Mouse (Mus musculus) liver, embryonic 16.5 days (tissue): ENCODE data around the gene Ppef2. TPM values are rescaled to one million over a fixed set of nuclear protein-coding genes. Genes with fewer than 3 reads are reported as not detected.
"Not testable (repeated sequence)": the region's sequence is repeated elsewhere in the genome, so short reads cannot be mapped to it uniquely, and the experiment has no call there.

Experiments used
- ATAC-seq: fragments of 200-750 bp; cut with Nextera tagmentation; 2 replicates; pipeline ENCODE4 v1.8.0; 2017; ENCODE audit warnings: low read depth, mild to moderate bottlenecking, moderate number of reproducible peaks, moderate library complexity
- H3K27ac ChIP-seq: fragments of 300-500 bp; sonication (generic); 2 replicates; pipeline ENCODE4 v1.5.1; 2014; ENCODE audit warnings: mild to moderate bottlenecking, low read length
- H3K27me3 ChIP-seq: fragments of 300-500 bp; sonication (generic); 2 replicates; pipeline ENCODE4 v1.6.1; 2014; ENCODE audit warnings: low read depth, low read length, mixed read lengths; ENCODE audit not compliant: control insufficient read depth, insufficient read depth
- H3K36me3 ChIP-seq: fragments of 300-500 bp; sonication (generic); 2 replicates; pipeline ENCODE4 v1.6.1; 2014; ENCODE audit warnings: mild to moderate bottlenecking; ENCODE audit not compliant: control insufficient read depth, insufficient read depth
- H3K4me1 ChIP-seq: fragments of 300-500 bp; sonication (generic); 2 replicates; pipeline ENCODE4 v1.6.1; 2014; ENCODE audit warnings: low read depth, low read length, mixed read lengths; ENCODE audit not compliant: control insufficient read depth
- H3K4me2 ChIP-seq: fragments of 300-500 bp; sonication (generic); 2 replicates; pipeline ENCODE4 v1.6.1; 2014; ENCODE audit warnings: low read depth, low read length, mixed read lengths
- H3K4me3 ChIP-seq: fragments of 300-500 bp; sonication (generic); 2 replicates; pipeline ENCODE4 v1.5.1; 2014; ENCODE audit warnings: low read depth, mild to moderate bottlenecking, low read length
- H3K9ac ChIP-seq: fragments of 300-500 bp; sonication (generic); 2 replicates; pipeline ENCODE4 v1.6.1; 2014; ENCODE audit warnings: low read depth, low read length
- H3K9me3 ChIP-seq: fragments of 300-500 bp; sonication (generic); replicated peaks from 2 replicates; pipeline ENCODE4 v1.6.1; 2016; ENCODE audit warnings: low read length; ENCODE audit not compliant: control insufficient read depth
- WGBS: fragments of 180-500 bp; shearing (Covaris S2); extraction: QIAGEN DNeasy Blood & Tissue Kit; methylation state at CpG from one replicate; pipeline ENCODE4 v1.1.7; 2014; ENCODE audit not compliant: insufficient replicate concordance; 5-methylcytosine and 5-hydroxymethylcytosine counted together
- polyA plus RNA-seq: library from polyadenylated mRNA; unstranded; fragments of >200 nt; fragmentation: Nextera tagmentation; extraction: Ambion mirVana; gene quantifications from 2 replicates; pipeline ENCODE4 v1.2.1, GENCODE M21; 2015

Gene Ppef2
- polyA plus RNA-seq, 1 experiment from 2014 or later = not detected

- Histone ChIP-seq H3K9ac (no peak overlapping the region), H3K4me2 (no peak overlapping the region), H3K27ac (no peak overlapping the region), H3K9me3 (no peaks in the 10 kb centered on the region), H3K4me3 (no peak overlapping the region), H3K36me3 (peaks cover 15% of the 10 kb centered on the region), H3K27me3 (no peaks in the 10 kb centered on the region), H3K4me1 (peaks cover 9% of the 10 kb centered on the region)
- no peak for ATAC-seq
- 71% methylated on average over 6 of the region's 6 CpGs for WGBS
These were observed 50.0 kb downstream of the Ppef2 start for GRCm38 (mm10) chr5:92206121-92206520.

- H3K4me1 ChIP-seq = peaks cover 9% of the 10 kb centered on the region
- ATAC-seq = no peak
- H3K9ac ChIP-seq = no peak overlapping the region
- H3K4me3 ChIP-seq = no peak overlapping the region
- H3K27me3 ChIP-seq = no peaks in the 10 kb centered on the region
- peaks cover 20% of the 10 kb centered on the region for H3K36me3 ChIP-seq
- no peak overlapping the region for H3K4me2 ChIP-seq
- H3K27ac ChIP-seq = peak overlapping the region; percentile 35; the same call in 1 of the 2 replicates
- 71% methylated on average over 5 of the region's 5 CpGs for WGBS
- no peaks in the 10 kb centered on the region for H3K9me3 ChIP-seq
These were observed 50.4 kb downstream of the Ppef2 start for GRCm38 (mm10) chr5:92205706-92206105.

GRCm38 (mm10) chr5:92205184-92205583 is 50.9 kb downstream of the Ppef2 start:
- H3K27me3 ChIP-seq = no peaks in the 10 kb centered on the region
- H3K27ac ChIP-seq = peak overlapping the region; percentile 35; the same call in 1 of the 2 replicates
- no peak overlapping the region for H3K9ac ChIP-seq
- H3K4me3 ChIP-seq = no peak overlapping the region
- 24% methylated on average over 7 of the region's 7 CpGs for WGBS
- no peak overlapping the region for H3K4me2 ChIP-seq
- peak; percentile 32; the same call in 1 of the 2 replicates for ATAC-seq
- H3K9me3 ChIP-seq = no peaks in the 10 kb centered on the region
- peaks cover 9% of the 10 kb centered on the region for H3K4me1 ChIP-seq
- H3K36me3 ChIP-seq = peaks cover 20% of the 10 kb centered on the region

- Histone ChIP-seq H3K4me1 (peaks cover 9% of the 10 kb centered on the region), H3K27ac (no peak overlapping the region), H3K4me3 (no peak overlapping the region), H3K4me2 (no peak overlapping the region), H3K9me3 (no peaks in the 10 kb centered on the region), H3K36me3 (peaks cover 20% of the 10 kb centered on the region), H3K27me3 (no peaks in the 10 kb centered on the region), H3K9ac (no peak overlapping the region)
- peak; percentile 70 for ATAC-seq
- WGBS = 30% methylated on average over 6 of the region's 6 CpGs
These were observed 51.7 kb downstream of the Ppef2 start for GRCm38 (mm10) chr5:92204162-92205036.

- H3K9me3 ChIP-seq = no peaks in the 10 kb centered on the region
- no peak overlapping the region for H3K4me3 ChIP-seq
- no peak overlapping the region for H3K4me2 ChIP-seq
- no peak overlapping the region for H3K27ac ChIP-seq
- H3K4me1 ChIP-seq = no peaks in the 10 kb centered on the region
- 77% methylated on average over 8 of the region's 8 CpGs for WGBS
- H3K27me3 ChIP-seq = no peaks in the 10 kb centered on the region
- H3K36me3 ChIP-seq = peaks cover 33% of the 10 kb centered on the region
- H3K9ac ChIP-seq = no peak overlapping the region
- no peak for ATAC-seq
These were observed 57.8 kb downstream of the Ppef2 start for GRCm38 (mm10) chr5:92198266-92198665.

GRCm38 (mm10) chr5:92196895-92197811 is 58.9 kb downstream of the Ppef2 start:
- no peaks in the 10 kb centered on the region for H3K9me3 ChIP-seq
- 79% methylated on average over 15 of the region's 15 CpGs for WGBS
- H3K27ac ChIP-seq = no peak overlapping the region
- H3K36me3 ChIP-seq = peaks cover 32% of the 10 kb centered on the region
- no peak overlapping the region for H3K9ac ChIP-seq
- no peak overlapping the region for H3K4me3 ChIP-seq
- no peaks in the 10 kb centered on the region for H3K27me3 ChIP-seq
- no peaks in the 10 kb centered on the region for H3K4me1 ChIP-seq
- H3K4me2 ChIP-seq = no peak overlapping the region
- ATAC-seq = no peak

GRCm38 (mm10) chr5:92195716-92196115 is 60.4 kb downstream of the Ppef2 start:
- not testable (repeated sequence) for H3K27me3 ChIP-seq, H3K9ac ChIP-seq, ATAC-seq, H3K4me1 ChIP-seq, H3K4me2 ChIP-seq, H3K9me3 ChIP-seq, H3K27ac ChIP-seq, H3K4me3 ChIP-seq
- WGBS = 53% methylated on average over 2 of the region's 2 CpGs
- H3K36me3 ChIP-seq = peaks cover 17% of the 10 kb centered on the region

- WGBS = 87% methylated on average over 7 of the region's 7 CpGs
- peaks cover 26% of the 10 kb centered on the region for H3K36me3 ChIP-seq
- H3K4me1 ChIP-seq = no peaks in the 10 kb centered on the region
- H3K27ac ChIP-seq = no peak overlapping the region
- no peak overlapping the region for H3K4me3 ChIP-seq
- H3K27me3 ChIP-seq = no peaks in the 10 kb centered on the region
- ATAC-seq = no peak
- H3K4me2 ChIP-seq = no peak overlapping the region
- H3K9me3 ChIP-seq = no peaks in the 10 kb centered on the region
- no peak overlapping the region for H3K9ac ChIP-seq
These were observed 67.1 kb downstream of the Ppef2 start for GRCm38 (mm10) chr5:92188881-92189483.
